8 mouse cellular contexts compared by ENCODE assay signal in genomic region chrX:13243133-13244123, GRCm38 (mm10). TPM values are rescaled to one million over a fixed set of nuclear protein-coding genes. Genes with fewer than 3 reads are reported as not detected.
DNase-seq lines count a peak whose midpoint lies in the region; ATAC-seq lines count a peak whose summit lies in the region.

No protein-coding gene starts in this region.

- peak overlapping the region; percentile 75 for H3K9ac ChIP-seq in heart, embryonic 14.5 days (ENCODE audit: low read length)
- H3K9ac ChIP-seq in limb, embryonic 11.5 days (ENCODE audit: low read length) = peak overlapping the region; percentile 74
- peak overlapping the region; percentile 62 for H3K9ac ChIP-seq in midbrain, embryonic 15.5 days

- H3K4me2 ChIP-seq in heart, embryonic 14.5 days (ENCODE audit: low read length) = peak overlapping the region; percentile 69
- H3K4me2 ChIP-seq in limb, embryonic 11.5 days (ENCODE audit: low read depth, severe bottlenecking) = peak overlapping the region; percentile 54
- peak overlapping the region; percentile 57 for H3K4me2 ChIP-seq in midbrain, embryonic 15.5 days

- 35% methylated on average over 15 of the region's 15 CpGs for WGBS in heart, embryonic 14.5 days
- 27% methylated on average over 15 of the region's 15 CpGs for WGBS in limb, embryonic 11.5 days
- WGBS in midbrain, embryonic 15.5 days = 31% methylated on average over 15 of the region's 15 CpGs

- no peaks in the 10 kb centered on the region for H3K36me3 ChIP-seq in heart, embryonic 14.5 days (ENCODE audit: control insufficient read depth, insufficient read depth, low read length)
- H3K36me3 ChIP-seq in limb, embryonic 11.5 days (ENCODE audit: control insufficient read depth, insufficient read depth, low read length) = no peaks in the 10 kb centered on the region
- H3K36me3 ChIP-seq in midbrain, embryonic 15.5 days (replicated peaks) = no peaks in the 10 kb centered on the region

- peaks cover 5 to 13% of the 10 kb centered on the region in 2 experiments; a peak in 3 of 4 replicates for H3K4me1 ChIP-seq in heart, embryonic 14.5 days (ENCODE audit: control insufficient read depth in 2 of 2, insufficient read depth in 2 of 2, low read length in 2 of 2)
- no peaks in the 10 kb centered on the region for H3K4me1 ChIP-seq in limb, embryonic 11.5 days (ENCODE audit: control insufficient read depth, insufficient read depth, low read length)
- peaks cover 17% of the 10 kb centered on the region; the same call in 1 of the 2 replicates for H3K4me1 ChIP-seq in midbrain, embryonic 15.5 days

- H3K4me3 ChIP-seq in heart, embryonic 14.5 days (ENCODE audit: control insufficient read depth in 1 of 2, insufficient read depth in 1 of 2, low read depth in 1 of 2, low read length in 2 of 2) = peak overlapping the region; percentile 27 to 37; a peak in 3 of 4 replicates
- peak overlapping the region; percentile 15; the same call in 1 of the 2 replicates for H3K4me3 ChIP-seq in limb, embryonic 11.5 days (ENCODE audit: low read depth, low read length)
- H3K4me3 ChIP-seq in midbrain, embryonic 15.5 days = peak overlapping the region; percentile 40

- ATAC-seq in heart, embryonic 14.5 days (ENCODE audit: insufficient number of reproducible peaks, insufficient read depth, low FRiP score, low read depth) = peak; percentile 28; the same call in 1 of the 2 replicates
- ATAC-seq in limb, embryonic 11.5 days (ENCODE audit: insufficient number of reproducible peaks, low FRiP score, low TSS enrichment, low read depth) = peak; percentile 40
- peak; percentile 68 for ATAC-seq in midbrain, embryonic 15.5 days (replicated peaks)

- peak overlapping the region; percentile 97 to 99 for H3K27ac ChIP-seq in heart, embryonic 14.5 days (replicated peaks in 1 of 2; ENCODE audit: control insufficient read depth in 1 of 2, insufficient read depth in 1 of 2, low read depth in 2 of 2, low read length in 2 of 2)
- H3K27ac ChIP-seq in limb, embryonic 11.5 days (replicated peaks; ENCODE audit: low read depth, low read length) = peak overlapping the region; percentile 96
- H3K27ac ChIP-seq in midbrain, embryonic 15.5 days = peak overlapping the region; percentile 95

- DNase-seq in thymus, postnatal 0 days (ENCODE audit: low spot score) = peak; percentile 9
- no peak for DNase-seq in thymus, postnatal 10 days (ENCODE audit: low spot score in 2 of 2)
- DNase-seq in cerebellum, adult 8-10 months = peak; percentile 39
- DNase-seq in limb, embryonic 11.5 days (ENCODE audit: low spot score) = peak; percentile 46
- DNase-seq in yolk sac, embryonic 10.5 days (ENCODE audit: low spot score) = peak; percentile 20
- DNase-seq in urinary bladder, postnatal 25 days (ENCODE audit: low spot score) = no peak

- peaks cover 15% of the 10 kb centered on the region for H3K27me3 ChIP-seq in heart, embryonic 14.5 days (ENCODE audit: control insufficient read depth, insufficient read depth, low read length)
- no peaks in the 10 kb centered on the region for H3K27me3 ChIP-seq in limb, embryonic 11.5 days (ENCODE audit: control insufficient read depth, insufficient read depth, low read length)
- H3K27me3 ChIP-seq in midbrain, embryonic 15.5 days (replicated peaks) = peaks cover 15% of the 10 kb centered on the region; the same call in 1 of the 2 replicates

- no peaks in the 10 kb centered on the region for H3K9me3 ChIP-seq in heart, embryonic 14.5 days (ENCODE audit: control insufficient read depth, low read length)
- no peaks in the 10 kb centered on the region for H3K9me3 ChIP-seq in limb, embryonic 11.5 days (ENCODE audit: control insufficient read depth, low read length)
- no peaks in the 10 kb centered on the region for H3K9me3 ChIP-seq in midbrain, embryonic 15.5 days

RNA-seq across cellular contexts. Expression of gene Ddx3x, which starts 37.3 kb away (rescaled TPM):
- polyA plus RNA-seq in thymus, postnatal 0 days (2015; fragmentation: Nextera tagmentation; extraction: Ambion mirVana) = 122 and 124 TPM in 2 replicates
- polyA plus RNA-seq in heart, embryonic 14.5 days (2014; fragmentation: Nextera tagmentation; extraction: Ambion mirVana) = 83.7 and 98.7 TPM in 2 replicates
- polyA plus RNA-seq in limb, embryonic 11.5 days (2014; fragmentation: Nextera tagmentation; extraction: Ambion mirVana) = 190 and 215 TPM in 2 replicates
- polyA plus RNA-seq in midbrain, embryonic 15.5 days (2015; fragmentation: Nextera tagmentation; extraction: Ambion mirVana) = 103 and 112 TPM in 2 replicates

Comparison
In these comparisons a context has a peak if more than half of its experiments do, and no peak if none do; other contexts are left out.
1. DNase-seq: peak in thymus, postnatal 0 days (single experiment), cerebellum, adult 8-10 months (single experiment), limb, embryonic 11.5 days (single experiment) and yolk sac, embryonic 10.5 days (single experiment); none in thymus, postnatal 10 days (0 of 2) and urinary bladder, postnatal 25 days (single experiment).
2. Peak in every context shown above with its lines, with median percentiles within 50 percentile points of each other: ATAC-seq, H3K27ac ChIP-seq, H3K4me2 ChIP-seq, H3K4me3 ChIP-seq and H3K9ac ChIP-seq.